Mouse (Mus musculus): ENCODE results near the gene Ush1g. TPM values are rescaled to one million over a fixed set of nuclear protein-coding genes. Genes with fewer than 3 reads are reported as not detected.
A peak's percentile ranks its signal among the peaks of the same experiment; 100 is the strongest.

Ush1g gene
- total RNA-seq, 2 experiments from 2014 or later = 0.14 TPM; not detected in 1

DNA sequence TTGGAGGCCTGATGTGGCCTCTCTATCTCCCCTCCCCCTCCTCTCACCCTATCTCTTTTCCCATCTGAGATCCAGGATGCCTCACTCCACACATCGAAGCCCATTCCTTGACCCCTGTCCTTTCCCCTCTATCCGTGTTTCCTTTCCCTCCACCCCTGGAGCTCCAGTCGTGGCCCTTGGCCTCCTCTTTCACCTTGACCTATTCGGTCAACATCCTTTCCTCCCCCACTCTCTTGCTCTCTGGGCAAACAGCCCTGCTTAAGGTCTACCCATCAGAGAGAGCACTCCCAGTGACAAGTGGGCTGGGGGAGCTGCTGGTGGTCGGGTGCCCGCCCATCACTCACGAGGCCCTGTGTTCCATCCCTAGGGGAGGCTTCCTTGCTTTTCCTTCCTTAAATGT, 48.1 kb downstream of the Ush1g start:
- intact Hi-C loops (cut with DNase I) = loop anchor here (5.0 kb wide), 1 partner anchor 41 kb away; no protein-coding TSS in a partner anchor

DNA sequence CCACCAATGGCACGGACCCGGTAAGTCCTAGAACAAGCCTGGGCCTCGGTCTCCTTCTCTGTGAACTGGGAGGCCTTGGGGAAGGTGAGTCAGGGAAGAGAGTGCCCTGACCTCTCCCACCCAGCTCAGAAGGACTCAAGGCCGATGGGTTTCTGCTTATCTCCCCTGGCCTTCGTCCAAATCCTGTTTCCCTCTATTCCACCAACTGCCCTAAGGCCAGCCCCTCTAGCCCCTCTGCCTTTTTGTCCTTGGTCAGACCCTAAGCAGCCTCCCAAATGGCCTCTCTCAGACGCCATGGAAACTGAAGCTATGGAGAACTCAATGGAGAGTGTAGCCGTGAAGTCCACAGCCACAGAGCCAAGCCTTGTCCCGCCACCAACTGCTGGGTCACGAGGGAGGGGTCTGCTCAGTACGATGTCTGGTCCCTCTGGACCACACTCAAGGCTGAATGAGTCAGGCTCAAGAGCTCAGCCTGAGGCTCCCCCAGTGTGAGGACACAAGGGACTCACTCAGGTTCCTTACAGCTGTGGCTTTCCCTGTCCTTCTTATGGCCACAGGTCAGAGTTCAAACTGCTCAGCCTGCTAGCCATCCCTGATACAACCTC, 48.8 kb downstream of the Ush1g start:
- DNase-seq = no peak
- intact Hi-C loops (cut with DNase I) = loop anchor here (5.0 kb wide), 1 partner anchor 41 kb away; no protein-coding TSS in a partner anchor

More for the DNA sequence above, 48.1 kb downstream of the Ush1g start:
- no peak for DNase-seq

DNA sequence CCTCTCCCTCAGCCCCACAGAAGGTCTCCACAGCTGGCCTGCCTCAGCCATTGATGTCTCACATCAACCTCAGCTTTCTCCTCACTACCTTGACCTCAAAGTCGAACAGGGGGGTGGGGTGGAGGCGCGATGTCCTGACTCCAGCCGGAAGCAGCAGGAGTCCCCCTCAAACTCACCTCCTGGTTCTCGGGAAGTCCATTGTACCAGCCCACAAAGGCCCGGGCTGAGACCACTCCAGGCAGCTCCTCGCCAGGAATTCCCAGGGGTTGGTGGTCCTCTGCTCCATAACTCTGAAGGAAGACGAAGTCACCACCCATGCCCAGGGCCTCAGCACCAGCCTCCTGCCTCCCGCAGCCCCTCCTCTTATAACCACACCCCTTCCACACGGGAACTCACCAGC, 50.4 kb downstream of the Ush1g start:
- no peak for DNase-seq
- intact Hi-C loops (cut with DNase I) = loop anchor here (2.0 to 5.0 kb wide), 2 partner anchors 39 to 109 kb away; partner anchors contain the start of gene Slc9a3r1

DNA sequence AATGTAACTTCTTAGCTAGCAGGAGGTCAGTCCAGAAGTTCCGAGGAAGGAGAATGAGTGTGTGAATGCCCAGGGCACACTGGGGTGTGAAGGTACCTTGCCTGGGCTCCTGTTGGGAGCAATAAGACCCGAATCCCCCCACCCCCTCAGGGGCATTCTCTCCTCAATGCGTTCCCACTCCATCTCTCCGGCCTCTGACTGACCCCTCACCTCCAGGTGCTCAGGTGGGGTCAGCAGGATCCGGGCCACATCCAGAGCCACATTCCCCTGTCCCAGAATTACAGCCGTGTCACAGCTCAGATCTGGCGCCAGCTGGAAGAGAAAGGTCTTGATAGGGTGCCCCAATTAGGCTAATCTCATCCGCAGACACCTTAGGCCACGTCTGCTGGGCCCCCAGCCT, 50.8 kb downstream of the Ush1g start:
- intact Hi-C loops (cut with DNase I) = loop anchor here (2.0 to 5.0 kb wide), 2 partner anchors 39 to 108 kb away; partner anchors contain the start of gene Slc9a3r1
- no peak for DNase-seq

DNA sequence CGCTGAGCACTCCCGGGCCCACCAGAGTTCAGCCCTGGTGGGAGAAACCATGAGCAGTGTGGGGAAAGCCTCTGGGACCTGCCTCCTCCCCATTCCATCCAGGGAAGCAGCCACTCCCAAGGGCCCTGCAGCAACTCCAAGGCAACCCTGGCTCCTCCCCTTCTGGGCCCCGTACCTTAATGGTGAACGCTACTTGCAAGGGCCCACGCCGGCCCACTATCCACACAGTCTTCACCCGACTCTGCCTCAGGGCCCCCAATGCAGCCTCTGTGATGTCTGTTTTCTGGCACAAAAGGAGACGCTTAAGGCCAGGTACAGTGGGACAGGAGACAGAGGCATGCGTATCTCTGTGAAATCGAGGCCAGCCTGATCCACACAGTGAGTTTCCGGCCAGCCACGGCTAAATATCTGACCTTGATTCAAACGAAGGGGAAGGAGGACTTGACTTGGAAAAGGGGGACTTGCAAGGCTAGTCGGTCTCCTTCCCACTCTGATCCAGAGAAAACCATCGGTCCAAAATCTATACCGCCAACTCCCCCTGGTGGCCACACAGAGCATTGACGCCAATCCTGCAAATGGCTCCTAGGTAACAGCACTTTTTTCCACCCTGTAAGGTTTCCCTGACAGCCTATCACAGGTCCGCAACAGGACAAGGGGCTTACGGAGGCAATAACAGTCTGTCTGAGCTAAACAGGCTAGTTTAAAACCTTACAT, 51.5 kb downstream of the Ush1g start:
- intact Hi-C loops (cut with DNase I) = loop anchor here (1.0 to 5.0 kb wide), 3 partner anchors 38 to 108 kb away; partner anchors contain the start of gene Slc9a3r1
- peak; percentile 80 to 87 for DNase-seq

DNA sequence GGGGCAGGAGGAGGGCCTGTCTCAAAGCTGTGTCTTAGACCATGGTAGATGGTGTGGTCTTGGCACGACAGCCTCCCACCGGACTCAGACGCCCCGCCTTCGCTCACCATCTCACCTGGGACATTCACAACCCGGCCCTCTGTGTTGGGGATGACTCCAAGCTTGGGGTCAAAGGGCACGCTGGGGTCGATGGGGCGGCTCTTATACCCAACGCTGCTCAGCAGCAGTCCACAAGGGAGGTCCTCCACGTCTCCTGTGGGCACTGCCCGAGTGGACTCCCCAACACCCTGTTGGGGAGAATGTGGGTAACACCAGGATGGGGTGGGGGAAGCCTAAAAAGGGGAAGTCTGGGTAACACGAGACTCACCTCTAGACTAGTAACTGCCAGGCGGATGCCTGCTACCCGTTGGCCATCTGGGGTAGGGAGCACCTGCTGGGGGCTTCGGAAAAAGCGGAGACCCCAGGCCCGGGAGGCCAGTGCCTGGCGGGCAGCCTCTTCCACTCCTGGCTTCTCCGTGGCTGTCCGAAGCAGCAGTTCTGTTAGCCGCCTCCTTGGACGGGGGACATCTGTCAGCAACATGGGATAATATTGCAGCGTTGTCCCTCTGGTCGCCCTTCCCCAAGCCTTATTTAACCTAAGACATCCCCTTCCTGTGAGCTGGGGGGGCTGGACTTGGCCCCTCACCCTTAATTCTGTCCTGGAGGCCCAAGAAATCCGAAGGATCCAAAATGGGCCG, 52.3 kb downstream of the Ush1g start:
- no peak for DNase-seq
- intact Hi-C loops (cut with DNase I) = loop anchor here (1.0 to 5.0 kb wide), 4 partner anchors 37 to 187 kb away; partner anchors contain the start of gene Slc9a3r1

DNA sequence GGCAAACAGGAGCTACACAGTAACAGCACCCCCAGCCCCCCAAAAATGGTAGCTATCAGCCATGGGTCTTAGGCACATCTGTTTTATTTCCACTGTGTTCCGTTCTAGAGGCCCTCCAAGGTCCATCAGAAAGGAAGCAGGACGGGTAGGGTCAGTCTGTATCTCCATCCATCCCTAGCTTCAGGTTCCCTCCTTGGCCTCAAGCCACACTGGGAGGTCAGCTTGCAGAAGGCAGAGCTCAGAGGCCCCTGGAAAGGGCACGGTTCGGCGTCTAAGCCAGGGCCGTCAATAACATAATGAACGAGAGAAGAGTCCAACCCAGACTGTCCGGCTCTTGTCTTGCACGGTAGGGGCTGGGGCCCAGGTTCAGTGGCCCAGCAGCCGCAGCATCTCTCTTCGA, 53.9 kb downstream of the Ush1g start:
- intact Hi-C loops (cut with DNase I) = loop anchor here (5.0 kb wide), 1 partner anchor 186 kb away; no protein-coding TSS in a partner anchor
- no peak for DNase-seq

DNA sequence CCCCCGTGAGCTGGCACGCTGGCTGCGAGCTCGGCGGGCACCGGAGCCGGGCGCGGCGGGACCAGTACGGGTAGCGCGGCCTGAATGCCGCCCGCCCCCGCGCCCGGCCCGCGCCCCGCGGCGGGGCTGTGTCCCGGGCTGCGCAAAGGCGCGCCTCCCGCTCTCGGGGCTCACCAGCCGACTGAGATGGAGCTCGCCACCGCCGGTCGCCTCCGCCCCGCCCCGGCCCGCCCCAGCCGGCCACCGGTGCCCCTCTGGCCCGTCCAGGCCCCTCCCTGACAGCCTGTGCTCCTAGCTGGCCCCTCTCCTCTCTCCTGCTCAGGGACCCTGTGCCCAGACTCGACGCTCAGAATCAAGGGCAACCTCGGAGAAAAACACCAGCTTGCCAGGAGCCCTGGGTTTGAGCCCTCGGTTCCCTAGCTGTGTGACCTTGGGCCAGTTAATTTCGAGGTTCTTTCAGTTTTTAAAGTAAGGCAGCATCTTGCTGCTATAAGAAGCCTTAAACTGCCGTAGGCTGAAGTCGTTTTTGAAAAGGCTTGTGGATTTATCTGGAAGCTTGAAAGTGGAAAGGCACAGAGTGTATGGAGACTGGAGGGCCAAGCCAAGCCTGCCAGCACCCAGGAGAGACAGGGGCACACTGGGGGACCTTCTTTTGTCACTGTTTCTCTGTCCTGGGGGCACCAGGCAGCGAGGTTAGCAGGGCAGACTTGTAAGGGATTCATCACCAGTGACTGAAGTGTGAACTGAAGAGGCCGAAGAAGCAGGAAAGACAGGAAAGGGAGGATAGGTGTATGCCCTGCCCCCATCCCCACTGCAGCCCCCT, 54.6 kb downstream of the Ush1g start, which contains the start of gene Grin2c:
Grin2c (minus strand) TSS at position 183 of the 823 bp plus-strand sequence.
- intact Hi-C loops (cut with DNase I) = loop anchor here (5.0 kb wide), 1 partner anchor 185 kb away; no protein-coding TSS in a partner anchor
- DNase-seq = no peak

DNA sequence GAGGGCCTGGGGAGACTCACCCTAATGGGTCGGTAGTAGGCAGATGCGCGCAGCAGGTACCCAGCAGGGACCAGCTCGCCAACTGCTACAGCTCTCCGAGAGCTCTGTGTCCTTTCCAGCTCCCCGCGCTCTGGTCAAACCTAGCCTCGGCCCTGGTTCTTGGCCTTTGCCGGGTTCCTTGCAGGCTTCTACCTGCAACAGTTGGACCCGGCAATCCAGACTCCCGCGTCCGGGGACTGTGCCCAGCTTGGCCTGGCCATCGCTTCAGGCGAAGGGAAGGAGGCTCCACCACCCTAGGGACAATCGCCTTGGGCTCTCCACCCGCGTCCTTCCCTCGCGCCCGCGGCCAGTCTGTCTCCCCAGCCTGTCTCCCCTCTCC, 55.5 kb downstream of the Ush1g start:
- DNase-seq = no peak
- intact Hi-C loops (cut with DNase I) = loop anchor here (5.0 kb wide), 1 partner anchor 184 kb away; no protein-coding TSS in a partner anchor

DNA sequence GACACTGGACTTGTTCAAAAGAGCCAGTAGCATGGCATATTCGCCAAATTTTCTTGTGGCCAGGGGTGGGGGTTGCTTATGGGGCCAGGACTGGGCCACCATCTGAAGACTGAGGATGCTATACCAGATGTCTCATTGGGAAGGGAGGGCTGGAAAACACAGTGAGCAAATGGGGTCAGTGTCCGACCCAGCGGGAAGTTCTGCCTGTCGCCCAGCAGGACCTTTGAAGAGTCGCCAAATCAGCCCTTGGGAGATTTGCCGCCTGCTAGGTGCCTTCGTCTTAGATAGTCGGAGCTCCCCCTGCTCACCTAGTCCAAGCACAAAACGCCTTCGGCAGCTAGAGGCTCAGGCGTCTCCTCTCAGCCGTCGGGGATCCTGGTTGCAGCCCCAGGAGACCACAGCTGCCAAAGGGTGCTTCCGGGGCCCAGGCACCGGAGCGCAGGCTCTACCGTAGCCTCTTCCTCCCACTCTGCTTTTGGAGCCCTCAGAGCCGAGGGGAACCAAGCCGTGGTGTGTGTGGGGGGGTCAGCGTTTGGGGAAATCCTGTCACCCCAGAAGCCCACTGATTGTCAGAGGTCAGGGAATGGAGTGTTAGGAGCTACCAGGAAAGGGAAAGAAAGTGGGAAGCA, 56.0 kb downstream of the Ush1g start:
- no peak for DNase-seq
- intact Hi-C loops (cut with DNase I) = loop anchor here (1.0 to 5.0 kb wide), 2 partner anchors 64 to 184 kb away; no protein-coding TSS in a partner anchor

Other genes with a start within 250 kb of the Ush1g start
- gene Rab37, start 230.6 kb downstream of the Ush1g start, total RNA-seq (2021) = 1 to 10 TPM in 1 of 2 experiments, under 1 TPM in 1; 1.00 to 1.3 TPM
- gene Cd300lf, start 188.0 kb downstream of the Ush1g start, total RNA-seq (2021) = under 1 TPM; 0.46 to 0.69 TPM
- gene Slc9a3r1, start 158.7 kb downstream of the Ush1g start, total RNA-seq (2021) = 10 to 100 TPM; 12.7 to 13.5 TPM
- 1 to 10 TPM; 9.5 to 9.6 TPM for gene Tmem104, start 134.6 kb downstream of the Ush1g start, total RNA-seq (2021)
- gene Nat9, start 134.2 kb downstream of the Ush1g start, total RNA-seq (2021) = 10 to 100 TPM; 17.0 to 17.1 TPM
- gene Grin2c, start 54.8 kb downstream of the Ush1g start, total RNA-seq (2021) = under 1 TPM; 0.10 to 0.15 TPM
- gene Fdxr, start 45.0 kb downstream of the Ush1g start, total RNA-seq (2021) = 1 to 10 TPM; 7.0 to 7.5 TPM
- 1 to 10 TPM; 1.2 to 1.3 TPM for gene Fads6, start 24.4 kb downstream of the Ush1g start, total RNA-seq (2021)
- gene Otop2, start 14.9 kb downstream of the Ush1g start, total RNA-seq (2021) = not detected
- not detected for gene Otop3, start 12.7 kb upstream of the Ush1g start, total RNA-seq (2021)
- 1 to 10 TPM; 5.2 to 6.6 TPM for gene Hid1, start 45.7 kb upstream of the Ush1g start, total RNA-seq (2021)
- 1 to 10 TPM; 8.7 to 9.9 TPM for gene Cdr2l, start 59.9 kb upstream of the Ush1g start, total RNA-seq (2021)
- gene Mrpl58, start 81.7 kb upstream of the Ush1g start, total RNA-seq (2021) = 100 to 1,000 TPM; 128 to 140 TPM
- gene Atp5h, start 97.9 kb upstream of the Ush1g start, total RNA-seq (2021) = 1,000 to 10,000 TPM; 2,066 to 2,137 TPM
- 10 to 100 TPM; 22.2 to 25.2 TPM for gene Kctd2, start 98.1 kb upstream of the Ush1g start, total RNA-seq (2021)
- gene Trim80, start 118.5 kb upstream of the Ush1g start, total RNA-seq (2021) = under 1 TPM in 1 of 2 experiments, not detected in 1; 0.29 TPM
- gene Slc16a5, start 140.4 kb upstream of the Ush1g start, total RNA-seq (2021) = 1 to 10 TPM in 1 of 2 experiments, not detected in 1; 5.1 TPM
- 1 to 10 TPM; 1.3 to 1.7 TPM for gene Armc7, start 153.6 kb upstream of the Ush1g start, total RNA-seq (2021)
- 10 to 100 TPM; 15.2 to 17.3 TPM for gene Nt5c, start 169.8 kb upstream of the Ush1g start, total RNA-seq (2021)
- 100 to 1,000 TPM; 159 to 196 TPM for gene Jpt1, start 192.3 kb upstream of the Ush1g start, total RNA-seq (2021)
- gene Sumo2, start 214.2 kb upstream of the Ush1g start, total RNA-seq (2021) = 100 to 1,000 TPM; 165 to 189 TPM
- 10 to 100 TPM; 20.9 to 22.3 TPM for gene Nup85, start 242.4 kb upstream of the Ush1g start, total RNA-seq (2021)

All from heart, postnatal 14 days (tissue).